Mouse (Mus musculus): ENCODE measurements around the gene Gm14685. TPM values are rescaled to one million over a fixed set of nuclear protein-coding genes. Genes with fewer than 3 reads are reported as not detected.
"Not testable (repeated sequence)": the region's sequence is repeated elsewhere in the genome, so short reads cannot be mapped to it uniquely, and the experiment has no call there.

Gm14685 gene
- polyA plus RNA-seq (2014; fragmentation: Nextera tagmentation; extraction: Ambion mirVana), result not detected in 2 replicates

- WGBS, result no CpG with 5 or more reads among the region's 7 CpGs
- DNase-seq (ENCODE audit: low spot score); H3K9me3 ChIP-seq (ENCODE audit: control insufficient read depth, low read length); H3K4me1 ChIP-seq (replicated peaks; ENCODE audit: control insufficient read depth, insufficient read depth, low read length); H3K36me3 ChIP-seq (ENCODE audit: control insufficient read depth, insufficient read depth, low read length); H3K9ac ChIP-seq (ENCODE audit: low read depth, low read length); H3K27ac ChIP-seq (ENCODE audit: low read depth, low read length); H3K4me3 ChIP-seq (ENCODE audit: low read depth, low read length); H3K27me3 ChIP-seq (ENCODE audit: control insufficient read depth, insufficient read depth, low read length); ATAC-seq (ENCODE audit: low FRiP score); H3K4me2 ChIP-seq (replicated peaks; ENCODE audit: low read depth, low read length): not testable (repeated sequence)
These were observed at the start of gene Gm14685 for GRCm38 (mm10) chrX:73116747-73117146. Gene Gm14685 (plus strand): TSS chrX:73117047.

- DNase-seq (ENCODE audit: low spot score); H3K4me3 ChIP-seq (ENCODE audit: low read depth, low read length); H3K36me3 ChIP-seq (ENCODE audit: control insufficient read depth, insufficient read depth, low read length); H3K9me3 ChIP-seq (ENCODE audit: control insufficient read depth, low read length); H3K27me3 ChIP-seq (ENCODE audit: control insufficient read depth, insufficient read depth, low read length); H3K4me1 ChIP-seq (replicated peaks; ENCODE audit: control insufficient read depth, insufficient read depth, low read length); ATAC-seq (ENCODE audit: low FRiP score); H3K4me2 ChIP-seq (replicated peaks; ENCODE audit: low read depth, low read length); H3K9ac ChIP-seq (ENCODE audit: low read depth, low read length); H3K27ac ChIP-seq (ENCODE audit: low read depth, low read length): not testable (repeated sequence)
- 83% methylated on average over 19 of the region's 19 CpGs for WGBS
These were observed 34.4 kb upstream of the Gm14685 start, which contains the start of gene Xlr4a for GRCm38 (mm10) chrX:73082267-73083055. Gene Xlr4a (minus strand): TSS chrX:73082478.

- H3K27me3 ChIP-seq (ENCODE audit: control insufficient read depth, insufficient read depth, low read length); H3K27ac ChIP-seq (ENCODE audit: low read depth, low read length); H3K4me3 ChIP-seq (ENCODE audit: low read depth, low read length); H3K9ac ChIP-seq (ENCODE audit: low read depth, low read length); H3K4me2 ChIP-seq (replicated peaks; ENCODE audit: low read depth, low read length); H3K9me3 ChIP-seq (ENCODE audit: control insufficient read depth, low read length); ATAC-seq (ENCODE audit: low FRiP score); H3K4me1 ChIP-seq (replicated peaks; ENCODE audit: control insufficient read depth, insufficient read depth, low read length); DNase-seq (ENCODE audit: low spot score); H3K36me3 ChIP-seq (ENCODE audit: control insufficient read depth, insufficient read depth, low read length): not testable (repeated sequence)
- 79% methylated on average over 13 of the region's 13 CpGs for WGBS
These were observed 19.8 kb upstream of the Gm14685 start, which contains the start of gene Xlr3a for GRCm38 (mm10) chrX:73096941-73097508. Gene Xlr3a (minus strand): TSS chrX:73097095.

GRCm38 (mm10) chrX:73122859-73123829, 6.3 kb downstream of the Gm14685 start:
- not testable (repeated sequence) for H3K4me3 ChIP-seq (ENCODE audit: low read depth, low read length); H3K36me3 ChIP-seq (ENCODE audit: control insufficient read depth, insufficient read depth, low read length)
- peak; percentile 30; the same call in 1 of the 2 replicates for ATAC-seq (ENCODE audit: low FRiP score)

GRCm38 (mm10) chrX:73143218-73143618, 26.4 kb downstream of the Gm14685 start:
- no CpG with 5 or more reads among the region's 7 CpGs for WGBS
- H3K9me3 ChIP-seq (ENCODE audit: control insufficient read depth, low read length); H3K27ac ChIP-seq (ENCODE audit: low read depth, low read length); DNase-seq (ENCODE audit: low spot score); ATAC-seq (ENCODE audit: low FRiP score); H3K27me3 ChIP-seq (ENCODE audit: control insufficient read depth, insufficient read depth, low read length); H3K4me1 ChIP-seq (replicated peaks; ENCODE audit: control insufficient read depth, insufficient read depth, low read length); H3K4me3 ChIP-seq (ENCODE audit: low read depth, low read length); H3K36me3 ChIP-seq (ENCODE audit: control insufficient read depth, insufficient read depth, low read length); H3K9ac ChIP-seq (ENCODE audit: low read depth, low read length); H3K4me2 ChIP-seq (replicated peaks; ENCODE audit: low read depth, low read length): not testable (repeated sequence)

More at GRCm38 (mm10) chrX:73122859-73123829, 6.3 kb downstream of the Gm14685 start:
- DNase-seq (ENCODE audit: low spot score); H3K27me3 ChIP-seq (ENCODE audit: control insufficient read depth, insufficient read depth, low read length); H3K4me2 ChIP-seq (replicated peaks; ENCODE audit: low read depth, low read length); H3K9me3 ChIP-seq (ENCODE audit: control insufficient read depth, low read length); H3K9ac ChIP-seq (ENCODE audit: low read depth, low read length); H3K27ac ChIP-seq (ENCODE audit: low read depth, low read length); H3K4me1 ChIP-seq (replicated peaks; ENCODE audit: control insufficient read depth, insufficient read depth, low read length): not testable (repeated sequence)
- no CpG with 5 or more reads among the region's 12 CpGs for whole genome bisulfite sequencing

GRCm38 (mm10) chrX:73148496-73148895, 31.6 kb downstream of the Gm14685 start, which contains the start of gene Xlr5b:
Gene Xlr5b (plus strand): TSS chrX:73148796.
- not testable (repeated sequence) for H3K9ac ChIP-seq (ENCODE audit: low read depth, low read length); DNase-seq (ENCODE audit: low spot score); H3K4me1 ChIP-seq (replicated peaks; ENCODE audit: control insufficient read depth, insufficient read depth, low read length); H3K9me3 ChIP-seq (ENCODE audit: control insufficient read depth, low read length); H3K36me3 ChIP-seq (ENCODE audit: control insufficient read depth, insufficient read depth, low read length); H3K27ac ChIP-seq (ENCODE audit: low read depth, low read length); ATAC-seq (ENCODE audit: low FRiP score); H3K4me2 ChIP-seq (replicated peaks; ENCODE audit: low read depth, low read length); H3K4me3 ChIP-seq (ENCODE audit: low read depth, low read length); H3K27me3 ChIP-seq (ENCODE audit: control insufficient read depth, insufficient read depth, low read length)
- no CpG with 5 or more reads among the region's 20 CpGs for WGBS

GRCm38 (mm10) chrX:73149350-73149749, 32.5 kb downstream of the Gm14685 start, which contains the start of gene DXBay18:
Gene DXBay18 (minus strand): TSS chrX:73149450.
- DNase-seq (ENCODE audit: low spot score); H3K27ac ChIP-seq (ENCODE audit: low read depth, low read length); H3K9ac ChIP-seq (ENCODE audit: low read depth, low read length); H3K4me3 ChIP-seq (ENCODE audit: low read depth, low read length); ATAC-seq (ENCODE audit: low FRiP score); H3K27me3 ChIP-seq (ENCODE audit: control insufficient read depth, insufficient read depth, low read length); H3K36me3 ChIP-seq (ENCODE audit: control insufficient read depth, insufficient read depth, low read length); H3K4me2 ChIP-seq (replicated peaks; ENCODE audit: low read depth, low read length); H3K9me3 ChIP-seq (ENCODE audit: control insufficient read depth, low read length); H3K4me1 ChIP-seq (replicated peaks; ENCODE audit: control insufficient read depth, insufficient read depth, low read length): not testable (repeated sequence)
- no CpG with 5 or more reads among the region's 7 CpGs for WGBS

- H3K9ac ChIP-seq (ENCODE audit: low read depth, low read length); H3K4me2 ChIP-seq (replicated peaks; ENCODE audit: low read depth, low read length); H3K4me1 ChIP-seq (replicated peaks; ENCODE audit: control insufficient read depth, insufficient read depth, low read length); H3K4me3 ChIP-seq (ENCODE audit: low read depth, low read length); H3K27me3 ChIP-seq (ENCODE audit: control insufficient read depth, insufficient read depth, low read length); H3K9me3 ChIP-seq (ENCODE audit: control insufficient read depth, low read length); DNase-seq (ENCODE audit: low spot score); ATAC-seq (ENCODE audit: low FRiP score); H3K27ac ChIP-seq (ENCODE audit: low read depth, low read length); H3K36me3 ChIP-seq (ENCODE audit: control insufficient read depth, insufficient read depth, low read length): not testable (repeated sequence)
- 89% methylated on average over 6 of the region's 15 CpGs for WGBS
These were observed 60.0 kb downstream of the Gm14685 start, which contains the start of gene Spin2d for GRCm38 (mm10) chrX:73176889-73177288. Gene Spin2d (minus strand): TSS chrX:73176989.
